ENCODE assay signal across 30 mouse cellular contexts in genomic region chr11:52257376-52257775, GRCm38 (mm10). TPM values are rescaled to one million over a fixed set of nuclear protein-coding genes. Genes with fewer than 3 reads are reported as not detected.
A peak's percentile ranks its signal among the peaks of the same experiment; 100 is the strongest.
DNase-seq lines count a peak whose midpoint lies in the region; ATAC-seq lines count a peak whose summit lies in the region.
"Had no signal": no experiment of that assay in that cellular context is flagged by ENCODE, and none has a peak within 500 bp of the region (broad histone marks: within the 10 kb centered on the region; RNA-seq: fewer than 3 reads in every experiment).

No protein-coding gene starts in this region.

- WGBS in forebrain, embryonic 11.5 days, result 81% methylated on average over 3 of the region's 3 CpGs
- 84% methylated on average over 3 of the region's 3 CpGs for WGBS in forebrain, embryonic 13.5 days
- WGBS in liver, embryonic 13.5 days (ENCODE audit: insufficient replicate concordance), result 57% methylated on average over 3 of the region's 3 CpGs
- WGBS in hindbrain, embryonic 11.5 days, result 87% methylated on average over 3 of the region's 3 CpGs

- peak; percentile 45 for DNase-seq in forebrain, embryonic 11.5 days (ENCODE audit: low spot score)
- DNase-seq in liver, embryonic 13.5 days, result no peak
- DNase-seq in liver, result no peak
- peak; percentile 18 for DNase-seq in thymus, postnatal 0 days (ENCODE audit: low spot score)
- DNase-seq in thymus, postnatal 10 days (ENCODE audit: low spot score in 2 of 2), result no peak
- DNase-seq in layer of hippocampus, postnatal 10 days (ENCODE audit: low spot score in 2 of 2), result no peak
- no peak for DNase-seq in hindbrain, embryonic 11.5 days (ENCODE audit: low spot score)
- DNase-seq: adrenal gland, postnatal 25 days; cerebellum, adult 9-11 months; forebrain, postnatal 0 days; gastrocnemius, postnatal 14 days; heart, adult 18-20 months; heart, postnatal 14 days; kidney, adult 8-10 months; retina, postnatal 1 day had no signal

- no peak overlapping the region for H3K27ac ChIP-seq in forebrain, embryonic 11.5 days (ENCODE audit: low read depth, low read length)
- no peak overlapping the region for H3K27ac ChIP-seq in forebrain, embryonic 13.5 days
- H3K27ac ChIP-seq in liver, embryonic 13.5 days, result no peak overlapping the region
- no peak overlapping the region for H3K27ac ChIP-seq in hindbrain, embryonic 11.5 days (ENCODE audit: low read depth, low read length)
- H3K27ac ChIP-seq: embryonic facial prominence, embryonic 10.5 days; hindbrain, embryonic 12.5 days; lung, embryonic 15.5 days; macrophage; midbrain, embryonic 15.5 days; neural tube, embryonic 12.5 days; stomach, embryonic 15.5 days had no signal

- H3K9me3 ChIP-seq in forebrain, embryonic 11.5 days (ENCODE audit: control insufficient read depth, low read length), result no peaks in the 10 kb centered on the region
- H3K9me3 ChIP-seq in forebrain, embryonic 13.5 days (replicated peaks), result no peaks in the 10 kb centered on the region
- no peaks in the 10 kb centered on the region for H3K9me3 ChIP-seq in liver, embryonic 13.5 days (replicated peaks)
- no peaks in the 10 kb centered on the region for H3K9me3 ChIP-seq in hindbrain, embryonic 11.5 days (ENCODE audit: control insufficient read depth, low read length)
- H3K9me3 ChIP-seq: embryonic facial prominence, embryonic 10.5 days; heart, embryonic 12.5 days; hindbrain, embryonic 12.5 days; lung, embryonic 15.5 days; midbrain, embryonic 15.5 days; neural tube, embryonic 12.5 days; stomach, embryonic 15.5 days had no signal

- H3K4me2 ChIP-seq in forebrain, embryonic 11.5 days (ENCODE audit: low read depth, low read length, severe bottlenecking), result no peak overlapping the region
- H3K4me2 ChIP-seq in forebrain, embryonic 13.5 days, result no peak overlapping the region
- no peak overlapping the region for H3K4me2 ChIP-seq in liver, embryonic 13.5 days
- no peak overlapping the region for H3K4me2 ChIP-seq in hindbrain, embryonic 11.5 days (replicated peaks; ENCODE audit: low read depth, low read length)
- H3K4me2 ChIP-seq: heart, embryonic 12.5 days; hindbrain, embryonic 12.5 days; lung, embryonic 15.5 days; midbrain, embryonic 15.5 days; neural tube, embryonic 12.5 days; stomach, embryonic 15.5 days had no signal

- H3K36me3 ChIP-seq in forebrain, embryonic 11.5 days (ENCODE audit: control insufficient read depth, insufficient read depth, low read length), result no peaks in the 10 kb centered on the region
- H3K36me3 ChIP-seq in forebrain, embryonic 13.5 days (ENCODE audit: poor library complexity, severe bottlenecking), result peaks cover 22% of the 10 kb centered on the region
- no peaks in the 10 kb centered on the region for H3K36me3 ChIP-seq in liver, embryonic 13.5 days
- no peaks in the 10 kb centered on the region for H3K36me3 ChIP-seq in hindbrain, embryonic 11.5 days (ENCODE audit: control insufficient read depth, insufficient read depth, low read length)
- H3K36me3 ChIP-seq: hindbrain, embryonic 12.5 days; midbrain, embryonic 15.5 days; stomach, embryonic 15.5 days had no signal

- no peak overlapping the region for H3K9ac ChIP-seq in forebrain, embryonic 11.5 days (ENCODE audit: low read length)
- no peak overlapping the region for H3K9ac ChIP-seq in forebrain, embryonic 13.5 days
- H3K9ac ChIP-seq in liver, embryonic 13.5 days, result no peak overlapping the region
- no peak overlapping the region for H3K9ac ChIP-seq in hindbrain, embryonic 11.5 days (ENCODE audit: low read depth, low read length)
- H3K9ac ChIP-seq: forebrain, postnatal 0 days; heart, embryonic 12.5 days; hindbrain, embryonic 12.5 days; lung, embryonic 15.5 days; midbrain, embryonic 15.5 days; neural tube, embryonic 12.5 days; stomach, embryonic 15.5 days had no signal

- ATAC-seq in forebrain, embryonic 11.5 days (replicated peaks; ENCODE audit: low FRiP score), result no peak
- ATAC-seq in forebrain, embryonic 13.5 days, result no peak
- ATAC-seq in liver, embryonic 13.5 days (ENCODE audit: low read depth), result 0 out of 2 replicates have a peak, but pooled peaks have one; percentile 13
- ATAC-seq in hindbrain, embryonic 11.5 days (ENCODE audit: low FRiP score), result no peak
- ATAC-seq: forebrain, postnatal 0 days; midbrain, embryonic 15.5 days had no signal

- no peaks in the 10 kb centered on the region for H3K4me1 ChIP-seq in forebrain, embryonic 11.5 days (replicated peaks; ENCODE audit: control insufficient read depth, insufficient read depth, low read length)
- no peaks in the 10 kb centered on the region for H3K4me1 ChIP-seq in forebrain, embryonic 13.5 days
- peaks cover 19% of the 10 kb centered on the region; the same call in 1 of the 2 replicates for H3K4me1 ChIP-seq in liver, embryonic 13.5 days (replicated peaks)
- H3K4me1 ChIP-seq in hindbrain, embryonic 11.5 days (replicated peaks; ENCODE audit: control insufficient read depth, insufficient read depth, low read length), result no peaks in the 10 kb centered on the region
- H3K4me1 ChIP-seq: hindbrain, embryonic 12.5 days; midbrain, embryonic 15.5 days; neural tube, embryonic 12.5 days had no signal

- no peaks in the 10 kb centered on the region for H3K27me3 ChIP-seq in forebrain, embryonic 11.5 days (ENCODE audit: control insufficient read depth, insufficient read depth, low read length)
- no peaks in the 10 kb centered on the region for H3K27me3 ChIP-seq in forebrain, embryonic 13.5 days
- H3K27me3 ChIP-seq in liver, embryonic 13.5 days, result no peaks in the 10 kb centered on the region
- no peaks in the 10 kb centered on the region for H3K27me3 ChIP-seq in hindbrain, embryonic 11.5 days (ENCODE audit: control insufficient read depth, insufficient read depth, low read length)
- H3K27me3 ChIP-seq: heart, embryonic 12.5 days; hindbrain, embryonic 12.5 days; lung, embryonic 15.5 days; midbrain, embryonic 15.5 days; neural tube, embryonic 12.5 days; stomach, embryonic 15.5 days had no signal

- H3K4me3 ChIP-seq in forebrain, embryonic 11.5 days (ENCODE audit: low read depth, low read length), result no peak overlapping the region
- H3K4me3 ChIP-seq in forebrain, embryonic 13.5 days, result no peak overlapping the region
- H3K4me3 ChIP-seq in liver, embryonic 13.5 days (replicated peaks), result no peak overlapping the region
- no peak overlapping the region for H3K4me3 ChIP-seq in hindbrain, embryonic 11.5 days (ENCODE audit: low read depth, low read length)
- H3K4me3 ChIP-seq: embryonic facial prominence, embryonic 10.5 days; heart, embryonic 12.5 days; hindbrain, embryonic 12.5 days; lung, embryonic 15.5 days; midbrain, embryonic 15.5 days; neural tube, embryonic 12.5 days; stomach, embryonic 15.5 days had no signal

RNA-seq across cellular contexts. Expression of gene Tcf7, which starts 25.4 kb away (rescaled TPM):
- polyA plus RNA-seq in forebrain, embryonic 11.5 days (2014; fragmentation: Nextera tagmentation; extraction: Ambion mirVana), result 9.5 and 9.6 TPM in 2 replicates
- 2.2 and 2.3 TPM in 2 replicates for polyA plus RNA-seq in forebrain, embryonic 13.5 days (2015; fragmentation: Nextera tagmentation; extraction: Ambion mirVana)
- 1.9 and 2.0 TPM in 2 replicates for polyA plus RNA-seq in liver, embryonic 13.5 days (2015; fragmentation: Nextera tagmentation; extraction: Ambion mirVana)
- polyA plus RNA-seq in thymus, postnatal 0 days (2015; fragmentation: Nextera tagmentation; extraction: Ambion mirVana), result 1,084 and 1,272 TPM in 2 replicates
- 1 to 10 TPM; 5.9 to 6.7 TPM for total RNA-seq in layer of hippocampus, postnatal 10 days (2021)
- polyA plus RNA-seq in hindbrain, embryonic 11.5 days (2014; fragmentation: Nextera tagmentation; extraction: Ambion mirVana), result 6.9 and 7.7 TPM in 2 replicates

RNA-seq across cellular contexts. Expression of gene Skp1a, which starts 25.6 kb away (rescaled TPM):
- polyA plus RNA-seq in forebrain, embryonic 11.5 days (2014; fragmentation: Nextera tagmentation; extraction: Ambion mirVana), result 855 and 927 TPM in 2 replicates
- polyA plus RNA-seq in forebrain, embryonic 13.5 days (2015; fragmentation: Nextera tagmentation; extraction: Ambion mirVana), result 1,072 and 1,145 TPM in 2 replicates
- 377 and 461 TPM in 2 replicates for polyA plus RNA-seq in liver, embryonic 13.5 days (2015; fragmentation: Nextera tagmentation; extraction: Ambion mirVana)
- 1,041 and 1,103 TPM in 2 replicates for polyA plus RNA-seq in thymus, postnatal 0 days (2015; fragmentation: Nextera tagmentation; extraction: Ambion mirVana)
- total RNA-seq in layer of hippocampus, postnatal 10 days (2021), result 100 to 1,000 TPM; 464 to 465 TPM
- polyA plus RNA-seq in hindbrain, embryonic 11.5 days (2014; fragmentation: Nextera tagmentation; extraction: Ambion mirVana), result 1,030 and 1,116 TPM in 2 replicates

RNA-seq across cellular contexts. Expression of gene Olfr1371, which starts 43.6 kb away (rescaled TPM):
- not detected in 2 replicates for polyA plus RNA-seq in forebrain, embryonic 11.5 days (2014; fragmentation: Nextera tagmentation; extraction: Ambion mirVana)
- not detected in 2 replicates for polyA plus RNA-seq in forebrain, embryonic 13.5 days (2015; fragmentation: Nextera tagmentation; extraction: Ambion mirVana)
- not detected in 2 replicates for polyA plus RNA-seq in liver, embryonic 13.5 days (2015; fragmentation: Nextera tagmentation; extraction: Ambion mirVana)
- not detected in 2 replicates for polyA plus RNA-seq in thymus, postnatal 0 days (2015; fragmentation: Nextera tagmentation; extraction: Ambion mirVana)
- total RNA-seq in layer of hippocampus, postnatal 10 days (2021), result not detected
- polyA plus RNA-seq in hindbrain, embryonic 11.5 days (2014; fragmentation: Nextera tagmentation; extraction: Ambion mirVana), result not detected in 2 replicates
- total RNA-seq: adrenal gland, postnatal 25 days; forebrain, postnatal 0 days; gastrocnemius, postnatal 14 days; heart, adult 18-20 months; heart, postnatal 14 days; left cerebral cortex, adult 18-20 months; left cerebral cortex, postnatal 25 days had no signal
- polyA plus RNA-seq: brain, embryonic 14.5 days; cortical plate, adult 2 months; embryonic facial prominence, embryonic 10.5 days; forebrain, postnatal 0 days; heart, embryonic 12.5 days; hindbrain, embryonic 12.5 days; limb, embryonic 14.5 days; lung, embryonic 15.5 days; macrophage; midbrain, embryonic 15.5 days; neural tube, embryonic 12.5 days; stomach, embryonic 15.5 days; urinary bladder, adult 2 months had no signal

Comparison
In these comparisons a context has a peak if more than half of its experiments do, and no peak if none do; other contexts are left out.
1. DNase-seq: peak in forebrain, embryonic 11.5 days (single experiment) and thymus, postnatal 0 days (single experiment); none in liver, embryonic 13.5 days (single experiment), liver (single experiment), thymus, postnatal 10 days (0 of 2), layer of hippocampus, postnatal 10 days (0 of 2) and hindbrain, embryonic 11.5 days (single experiment).
2. RNA of gene Tcf7, which starts 25.4 kb away (polyA plus RNA-seq): 1,084 to 1,272 TPM in thymus, postnatal 0 days; 9.5 to 9.6 TPM in forebrain, embryonic 11.5 days, 6.9 to 7.7 TPM in hindbrain, embryonic 11.5 days, 2.2 to 2.3 TPM in forebrain, embryonic 13.5 days and 1.9 to 2.0 TPM in liver, embryonic 13.5 days; every median in the first group is over 100 times any median in the second.